Mouse (Mus musculus): ENCODE data around the gene Gmps.

Gene Gmps

DNA sequence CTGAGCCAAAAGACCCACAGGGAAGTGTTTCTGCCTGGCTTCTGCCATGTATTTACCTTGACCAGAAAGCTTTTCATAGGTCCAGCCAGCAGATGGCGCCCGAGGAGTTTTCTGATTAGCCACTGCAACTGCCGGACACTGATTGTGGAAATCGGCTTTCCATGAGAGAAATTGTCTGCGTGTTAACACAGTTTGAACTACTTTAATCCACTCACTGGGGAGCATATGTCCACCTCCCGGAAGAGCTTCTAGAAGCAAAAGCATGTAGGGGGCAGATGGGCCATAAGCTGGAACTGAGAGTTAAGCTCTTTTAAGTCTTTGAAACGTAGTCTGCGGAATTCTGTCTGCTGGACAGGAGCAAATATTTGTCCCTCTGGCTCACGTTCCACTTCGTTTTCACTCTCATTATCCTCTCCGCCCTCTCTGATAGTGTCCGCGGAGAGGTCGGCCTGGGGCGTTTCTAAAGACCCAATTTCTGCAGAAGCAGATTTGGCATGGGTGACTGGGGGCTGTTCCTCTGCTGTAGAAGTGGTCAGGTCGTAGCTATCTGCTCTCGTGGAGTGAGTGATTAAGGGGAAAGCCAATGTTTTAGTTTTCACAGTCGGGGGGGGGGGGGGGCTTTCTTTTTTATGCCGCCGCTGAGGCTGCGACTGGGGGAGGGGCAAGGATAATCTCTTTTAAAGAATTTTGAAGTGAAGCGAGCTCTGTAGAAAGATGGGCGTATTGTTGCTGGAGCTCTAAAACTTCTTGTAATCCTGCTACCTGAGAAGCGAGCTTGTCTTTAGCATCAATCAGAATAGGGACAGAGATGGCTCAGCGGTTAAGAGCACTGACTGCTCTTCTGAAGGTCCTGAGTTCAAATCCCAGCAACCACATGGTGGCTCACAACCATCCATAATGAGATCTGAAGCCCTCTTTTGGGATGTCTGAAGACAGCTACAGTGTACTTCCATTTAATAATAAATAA, 64.2 kb downstream of the Gmps start:
- in situ Hi-C loops (cut with MboI; ENCODE audit: unreplicated experiment in 2 of 2), result loop anchor here in 1 of 2 experiments (10.0 kb wide), 1 partner anchor 1885 kb away; no protein-coding TSS in a partner anchor
